Mouse (Mus musculus) intestine, postnatal 0 days (tissue): Measurements from ENCODE around the gene Rilpl1. TPM values are rescaled to one million over a fixed set of nuclear protein-coding genes. Genes with fewer than 3 reads are reported as not detected.

Experiments used
- ATAC-seq: fragments of 200-750 bp; cut with Nextera tagmentation; 2 replicates; pipeline ENCODE4 v1.8.0; 2017; ENCODE audit warnings: mild to moderate bottlenecking, moderate TSS enrichment, moderate library complexity
- H3K27ac ChIP-seq: fragments of 300-500 bp; sonication (generic); 2 replicates; pipeline ENCODE4 v1.5.1; 2014; ENCODE audit warnings: mild to moderate bottlenecking, low read depth, low read length, moderate library complexity
- H3K27me3 ChIP-seq: fragments of 300-500 bp; sonication (generic); replicated peaks from 2 replicates; pipeline ENCODE4 v1.6.1; 2014; ENCODE audit warnings: low read length, mixed read lengths; ENCODE audit not compliant: control insufficient read depth, insufficient read depth
- H3K36me3 ChIP-seq: fragments of 300-500 bp; sonication (generic); 2 replicates; pipeline ENCODE4 v1.6.1; 2014; ENCODE audit warnings: mild to moderate bottlenecking, moderate library complexity; ENCODE audit not compliant: control insufficient read depth, insufficient read depth
- H3K4me1 ChIP-seq: fragments of 300-500 bp; sonication (generic); replicated peaks from 2 replicates; pipeline ENCODE4 v1.6.1; 2014; ENCODE audit warnings: antibody characterized with exemption, low read length, mixed read lengths; ENCODE audit not compliant: control insufficient read depth, insufficient read depth
- H3K4me2 ChIP-seq: fragments of 300-500 bp; sonication (generic); replicated peaks from 2 replicates; pipeline ENCODE4 v1.6.1; 2014; ENCODE audit warnings: low read depth, mild to moderate bottlenecking, moderate library complexity
- H3K4me3 ChIP-seq: fragments of 300-500 bp; sonication (generic); 2 replicates; pipeline ENCODE4 v1.5.1; 2014; ENCODE audit warnings: low read depth, low read length
- H3K9ac ChIP-seq: fragments of 300-500 bp; sonication (generic); 2 replicates; pipeline ENCODE4 v1.6.1; 2014; ENCODE audit warnings: mild to moderate bottlenecking, low read depth, low read length
- H3K9me3 ChIP-seq: fragments of 300-500 bp; sonication (generic); 2 replicates; pipeline ENCODE4 v1.6.1; 2016; ENCODE audit warnings: mixed run types; ENCODE audit not compliant: control insufficient read depth
- CTCF ChIP-seq: sonication (generic); IDR thresholded peaks from 2 replicates; pipeline ENCODE4 v1.5.1; 2016; ENCODE audit warnings: low read depth, mild to moderate bottlenecking, control low read depth, antibody characterized with exemption, moderate library complexity
- WGBS: fragments of 180-500 bp; shearing (Covaris S2); extraction: QIAGEN DNeasy Blood & Tissue Kit; methylation state at CpG from one replicate; pipeline ENCODE4 v1.1.7; 2014; 5-methylcytosine and 5-hydroxymethylcytosine counted together
- polyA plus RNA-seq: library from polyadenylated mRNA; unstranded; fragments of >200 nt; fragmentation: Nextera tagmentation; extraction: Ambion mirVana; gene quantifications from 2 replicates; pipeline ENCODE4 v1.2.1, GENCODE M21; 2015

The Rilpl1 gene
- polyA plus RNA-seq, 1 experiment from 2014 or later: 6.6 TPM

DNA sequence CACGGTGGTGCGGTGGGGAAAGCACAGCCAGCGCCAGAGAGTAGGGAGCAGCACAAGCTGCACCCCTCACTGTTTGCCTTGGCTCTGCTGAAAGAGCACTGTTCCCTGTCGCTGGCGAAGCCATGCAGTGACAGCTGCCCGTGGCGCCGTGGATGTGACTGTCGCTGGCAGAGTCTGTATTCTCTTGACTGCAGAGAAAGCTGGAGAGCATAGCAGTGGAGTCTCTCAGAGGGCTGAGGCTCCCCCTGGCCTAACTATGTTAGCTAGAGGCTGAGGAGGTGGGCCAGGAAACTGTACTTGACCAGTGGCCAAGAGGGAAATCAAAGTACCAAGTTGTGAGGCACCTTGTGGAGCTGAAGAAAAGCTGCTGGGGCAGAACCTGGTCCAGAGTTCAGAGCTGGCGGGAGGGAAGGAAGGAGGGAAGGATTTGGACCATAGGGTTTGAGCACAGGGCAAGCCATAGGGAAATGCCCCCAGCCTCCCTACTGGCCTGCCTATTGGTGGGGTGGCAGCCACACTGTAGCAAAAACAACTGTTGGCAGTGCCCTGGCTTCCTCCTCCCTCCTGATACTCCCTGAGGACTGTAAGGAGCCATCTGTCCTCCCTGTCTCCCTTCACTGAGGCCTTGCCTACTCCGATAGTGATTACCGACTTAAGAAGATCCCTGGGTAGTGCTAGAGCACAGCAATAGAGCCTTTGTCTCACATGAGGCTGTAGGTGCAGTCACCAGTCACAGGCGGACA, 77.7 kb downstream of the Rilpl1 start:
- Histone ChIP-seq H3K36me3 (peaks cover 87% of the 10 kb centered on the region), H3K4me2 (peak overlapping the region; percentile 53), H3K9ac (peak overlapping the region; percentile 42; the same call in 1 of the 2 replicates), H3K4me3 (peak overlapping the region; percentile 16; the same call in 1 of the 2 replicates), H3K27ac (peak overlapping the region; percentile 15), H3K27me3 (no peaks in the 10 kb centered on the region), H3K4me1 (no peaks in the 10 kb centered on the region), H3K9me3 (no peaks in the 10 kb centered on the region)
- WGBS: 64% methylated on average over 13 of the region's 13 CpGs
- no peak for TF ChIP-seq CTCF
- no peak for ATAC-seq

DNA sequence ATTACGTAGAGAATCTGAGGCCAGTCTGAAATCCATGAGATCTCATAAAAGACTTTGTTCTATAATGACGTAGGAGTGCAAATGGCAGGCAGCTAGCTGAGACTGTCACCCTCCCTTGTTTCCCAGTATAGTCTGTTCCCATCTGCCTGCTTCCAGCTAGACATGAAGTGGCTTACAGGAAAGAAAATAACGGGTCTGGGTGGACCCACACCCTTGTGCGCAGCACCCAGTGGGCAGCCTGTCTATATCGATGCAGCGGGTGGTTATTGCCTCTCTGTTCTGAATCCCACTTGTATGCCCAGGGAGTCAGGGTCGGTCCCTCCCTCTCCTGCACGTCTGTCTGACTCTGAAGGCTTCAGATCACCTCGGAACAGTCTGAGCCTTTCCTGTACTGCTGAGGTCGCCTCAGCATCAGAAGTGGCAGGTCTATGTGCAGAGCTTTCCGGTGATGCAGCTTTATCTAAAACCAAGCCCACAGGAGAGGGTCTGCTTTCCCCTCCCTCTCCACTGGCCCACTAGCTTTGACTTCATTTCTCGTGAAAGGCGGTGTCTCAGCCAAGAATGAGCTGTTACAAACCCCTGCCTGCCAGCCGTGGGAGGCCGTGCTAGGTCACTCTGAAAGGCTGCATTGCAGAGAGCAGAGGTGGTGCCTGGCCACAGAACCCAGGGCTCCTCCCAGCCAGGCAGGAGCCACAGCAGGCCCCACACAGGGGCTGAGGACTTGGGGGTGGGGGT, 78.5 kb downstream of the Rilpl1 start:
- H3K27ac ChIP-seq: peak overlapping the region; percentile 15

DNA sequence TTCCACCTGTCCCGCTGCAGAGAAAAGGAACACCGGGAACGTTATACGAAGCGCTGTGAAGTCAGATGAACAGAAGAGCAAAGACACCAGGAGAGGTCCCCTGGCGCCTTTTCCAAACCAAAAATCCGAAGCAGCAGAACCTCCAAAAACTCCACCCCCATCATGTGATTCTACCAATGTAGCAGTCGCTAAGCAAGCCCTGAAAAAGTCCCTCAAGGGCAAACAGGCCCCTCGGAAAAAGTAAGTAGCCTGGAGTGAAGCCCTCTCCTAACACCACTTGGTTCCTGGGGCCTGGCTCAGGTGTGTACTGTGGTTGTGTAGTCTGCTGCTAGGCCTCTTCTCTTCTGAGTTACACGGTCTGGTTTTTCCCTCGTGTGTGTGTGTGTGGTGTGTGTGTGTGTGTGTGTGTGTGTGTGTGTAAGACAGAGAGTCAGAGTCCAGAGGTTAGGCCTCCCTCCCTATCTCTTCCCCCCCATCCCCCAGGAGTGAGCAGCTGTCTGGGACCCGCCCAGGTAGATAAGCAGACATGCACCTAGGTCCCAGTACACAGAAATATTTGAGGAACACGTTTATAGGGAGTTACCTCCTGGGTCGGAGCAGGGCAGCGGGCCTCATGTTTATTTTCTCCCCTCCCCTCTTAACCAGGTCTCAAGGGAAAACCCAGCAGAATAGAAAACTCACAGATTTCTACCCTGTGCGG, 80.4 kb downstream of the Rilpl1 start:
- Histone ChIP-seq H3K4me1 (no peaks in the 10 kb centered on the region), H3K27ac (peak overlapping the region; percentile 82), H3K36me3 (peaks cover 72% of the 10 kb centered on the region)

More for the DNA sequence above, 78.5 kb downstream of the Rilpl1 start:
- no peaks in the 10 kb centered on the region for H3K27me3 ChIP-seq
- H3K36me3 ChIP-seq: peaks cover 86% of the 10 kb centered on the region
- no peaks in the 10 kb centered on the region for H3K4me1 ChIP-seq
- H3K9ac ChIP-seq: peak overlapping the region; percentile 42; the same call in 1 of the 2 replicates
- no peak for ATAC-seq
- H3K9me3 ChIP-seq: no peaks in the 10 kb centered on the region
- peak overlapping the region; percentile 53 for H3K4me2 ChIP-seq
- TF ChIP-seq CTCF: no peak
- peak overlapping the region; percentile 16 for H3K4me3 ChIP-seq
- WGBS: 61% methylated on average over 15 of the region's 15 CpGs

DNA sequence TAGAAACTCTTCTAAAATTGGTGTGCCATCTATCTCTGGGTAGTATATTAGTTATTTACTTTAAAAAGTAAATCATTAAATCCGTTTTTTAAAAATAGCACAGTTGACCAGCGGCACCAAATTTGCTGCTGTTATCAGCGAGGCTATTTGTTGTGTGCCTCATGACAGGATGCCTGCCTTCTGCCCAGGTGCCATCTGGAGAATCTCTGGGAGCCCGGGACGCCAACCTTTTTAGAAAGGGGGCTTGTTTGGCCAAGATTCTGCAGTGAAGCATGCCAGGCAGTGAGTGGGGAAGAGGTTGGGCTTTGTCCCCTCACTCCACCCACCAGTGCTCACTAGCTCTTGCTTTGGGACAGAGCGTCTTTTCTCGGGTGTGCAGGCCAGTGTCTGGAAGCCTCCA, 81.1 kb downstream of the Rilpl1 start:
- peak overlapping the region; percentile 53 for H3K4me2 ChIP-seq
- H3K36me3 ChIP-seq: peaks cover 66% of the 10 kb centered on the region
- WGBS: 31% methylated on average over 7 of the region's 7 CpGs
- no peaks in the 10 kb centered on the region for H3K4me1 ChIP-seq
- no peak for TF ChIP-seq CTCF
- peak overlapping the region; percentile 82 for H3K27ac ChIP-seq
- no peaks in the 10 kb centered on the region for H3K27me3 ChIP-seq
- no peaks in the 10 kb centered on the region for H3K9me3 ChIP-seq
- H3K9ac ChIP-seq: no peak overlapping the region
- H3K4me3 ChIP-seq: 0 out of 2 replicates have a peak overlapping the region, but pooled peaks have one; percentile 2
- ATAC-seq: no peak

More for the DNA sequence above, 80.4 kb downstream of the Rilpl1 start:
- Histone ChIP-seq H3K27me3 (no peaks in the 10 kb centered on the region), H3K4me2 (peak overlapping the region; percentile 53), H3K4me3 (peak overlapping the region; percentile 26), H3K9ac (no peak overlapping the region), H3K9me3 (no peaks in the 10 kb centered on the region)
- WGBS: 46% methylated on average over 16 of the region's 16 CpGs
- ATAC-seq: peak; percentile 79
- no peak for TF ChIP-seq CTCF

DNA sequence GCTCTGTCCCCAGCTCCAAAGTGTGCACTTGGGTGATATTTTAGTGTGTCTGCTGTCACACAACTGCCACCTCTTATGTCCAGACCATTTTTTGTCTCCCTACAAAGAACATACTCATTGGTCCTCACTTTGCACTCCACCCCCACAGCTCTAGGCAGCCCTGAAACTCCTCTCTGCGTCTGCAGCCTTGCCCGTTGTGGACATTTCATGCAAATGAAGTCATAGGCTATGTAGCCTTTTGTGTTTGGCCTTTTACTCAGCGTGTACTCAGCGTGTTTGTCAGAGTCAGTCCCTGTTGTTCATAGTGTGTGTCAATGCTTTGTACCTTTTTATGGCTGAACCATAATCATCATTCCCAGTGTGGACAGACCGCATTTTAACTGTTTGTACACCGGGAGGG, 81.7 kb downstream of the Rilpl1 start:
- no peak for ATAC-seq
- Histone ChIP-seq H3K4me1 (no peaks in the 10 kb centered on the region), H3K27me3 (no peaks in the 10 kb centered on the region), H3K27ac (peak overlapping the region; percentile 82; the same call in 1 of the 2 replicates), H3K9ac (no peak overlapping the region), H3K4me2 (peak overlapping the region; percentile 53; the same call in 1 of the 2 replicates), H3K4me3 (no peak overlapping the region), H3K9me3 (no peaks in the 10 kb centered on the region), H3K36me3 (peaks cover 63% of the 10 kb centered on the region)
- 29% methylated on average over 6 of the region's 6 CpGs for WGBS
- no peak for TF ChIP-seq CTCF

DNA sequence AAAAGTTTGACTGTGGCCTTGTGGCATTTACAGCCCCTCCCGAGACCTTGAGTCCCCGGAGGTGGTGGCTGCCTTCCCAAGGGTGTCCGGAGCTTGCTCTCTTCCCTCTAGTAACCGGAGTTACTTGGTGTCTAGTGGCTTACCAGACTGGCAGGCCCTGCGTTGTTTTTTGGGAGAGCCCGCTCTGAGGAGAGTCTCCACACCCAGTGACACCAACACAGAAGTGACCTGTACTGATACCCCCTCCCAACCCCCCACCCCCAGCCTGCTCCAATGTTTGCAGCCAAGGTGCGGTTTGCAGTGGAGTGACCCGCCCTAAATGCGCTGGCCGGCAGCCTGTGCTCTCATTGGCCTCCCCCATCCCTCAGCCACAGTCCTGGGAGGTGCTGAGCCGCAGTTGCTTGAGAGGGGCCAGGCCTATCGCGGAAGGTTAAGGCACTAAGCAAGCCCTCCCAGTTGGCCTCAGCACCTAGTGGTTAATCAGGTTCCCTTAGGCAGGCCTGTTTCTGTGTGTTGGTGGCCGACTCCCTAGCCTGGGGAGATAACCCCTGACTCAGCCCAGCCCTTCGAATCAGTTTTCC, 84.8 kb downstream of the Rilpl1 start:
- Histone ChIP-seq H3K27me3 (no peaks in the 10 kb centered on the region), H3K9me3 (no peaks in the 10 kb centered on the region), H3K9ac (peak overlapping the region; percentile 89), H3K4me3 (peak overlapping the region; percentile 88), H3K4me2 (peak overlapping the region; percentile 89), H3K36me3 (peaks cover 36% of the 10 kb centered on the region), H3K27ac (peak overlapping the region; percentile 95), H3K4me1 (no peaks in the 10 kb centered on the region)
- TF ChIP-seq CTCF: peak; percentile 50
- ATAC-seq: peak; percentile 59
- 4% methylated on average over 15 of the region's 15 CpGs for WGBS
